Mouse (Mus musculus) hindbrain, postnatal 0 days (tissue): ENCODE data around the gene Txnip. TPM values are rescaled to one million over a fixed set of nuclear protein-coding genes. Genes with fewer than 3 reads are reported as not detected.

Experiments used
- ATAC-seq: fragments of 200-750 bp; cut with Nextera tagmentation; 2 replicates; pipeline ENCODE4 v1.8.0; 2017; ENCODE audit warnings: mild to moderate bottlenecking, moderate TSS enrichment, moderate library complexity
- DNase-seq: peaks from one replicate; pipeline ENCODE4 v3.0.0-alpha.2; 2015; ENCODE audit warnings: low spot score
- H3K27ac ChIP-seq: fragments of 300-500 bp; sonication (generic); 2 replicates; pipeline ENCODE4 v1.5.1; 2014; ENCODE audit warnings: mild to moderate bottlenecking
- H3K27me3 ChIP-seq: fragments of 300-500 bp; sonication (generic); 2 replicates; pipeline ENCODE4 v1.6.1; 2014; ENCODE audit warnings: low read length, mixed read lengths; ENCODE audit not compliant: insufficient read depth
- H3K36me3 ChIP-seq: fragments of 300-500 bp; sonication (generic); 2 replicates; pipeline ENCODE4 v1.6.1; 2014; ENCODE audit warnings: low read length, mixed read lengths; ENCODE audit not compliant: insufficient read depth
- H3K4me1 ChIP-seq: fragments of 300-500 bp; sonication (generic); 2 replicates; pipeline ENCODE4 v1.6.1; 2014; ENCODE audit warnings: antibody characterized with exemption, low read length, mixed read lengths; ENCODE audit not compliant: insufficient read depth
- H3K4me2 ChIP-seq: fragments of 300-500 bp; sonication (generic); 2 replicates; pipeline ENCODE4 v1.6.1; 2014; ENCODE audit warnings: low read depth, mild to moderate bottlenecking, low read length, moderate library complexity, mixed read lengths
- H3K4me3 ChIP-seq: fragments of 300-500 bp; sonication (generic); 2 replicates; pipeline ENCODE4 v1.5.1; 2014; ENCODE audit warnings: low read length
- H3K9ac ChIP-seq: fragments of 300-500 bp; sonication (generic); replicated peaks from 2 replicates; pipeline ENCODE4 v1.6.1; 2014; ENCODE audit warnings: mild to moderate bottlenecking, low read length, moderate library complexity, mixed read lengths
- H3K9me3 ChIP-seq: fragments of 300-500 bp; sonication (generic); 2 replicates; pipeline ENCODE4 v1.6.1; 2016; ENCODE audit warnings: low read length, mixed read lengths
- CTCF ChIP-seq: IDR thresholded peaks from 2 replicates; pipeline ENCODE4 v1.5.1; 2016; ENCODE audit warnings: antibody characterized with exemption, control low read depth, low read depth
- WGBS: fragments of 180-500 bp; shearing (Covaris S2); extraction: QIAGEN DNeasy Blood & Tissue Kit; methylation state at CpG from one replicate; pipeline ENCODE4 v1.1.7; 2014; 5-methylcytosine and 5-hydroxymethylcytosine counted together
- polyA plus RNA-seq: library from polyadenylated mRNA; unstranded; fragments of >200 nt; fragmentation: Nextera tagmentation; extraction: Ambion mirVana; gene quantifications from 2 replicates; pipeline ENCODE4 v1.2.1, GENCODE M21; 2015
- total RNA-seq: library from RNA; depleted of rRNA; stranded (reverse); fragments of >200 nt; gene quantifications from 2 replicates; pipeline ENCODE4 v1.2.3, GENCODE M21; 2014

Txnip gene
- total and polyA plus RNA-seq, 2 experiments from 2014 or later = 148 to 222 TPM

GRCm38 (mm10) chr3:96541328-96542078, 16.3 kb upstream of the Txnip start:
- H3K4me2 ChIP-seq = no peak overlapping the region
- H3K4me3 ChIP-seq = no peak overlapping the region
- DNase-seq (peak; percentile 65), ATAC-seq (no peak)
- no peaks in the 10 kb centered on the region for H3K36me3 ChIP-seq
- H3K27ac ChIP-seq = no peak overlapping the region
- peak; percentile 70 for TF ChIP-seq CTCF
- no peak overlapping the region for H3K9ac ChIP-seq
- H3K4me1 ChIP-seq = no peaks in the 10 kb centered on the region
- WGBS = 22% methylated on average over 14 of the region's 14 CpGs
- no peaks in the 10 kb centered on the region for H3K9me3 ChIP-seq
- H3K27me3 ChIP-seq = no peaks in the 10 kb centered on the region

GRCm38 (mm10) chr3:96542554-96542953, 15.2 kb upstream of the Txnip start:
- Histone ChIP-seq H3K9me3 (no peaks in the 10 kb centered on the region), H3K27ac (no peak overlapping the region), H3K4me1 (no peaks in the 10 kb centered on the region), H3K27me3 (no peaks in the 10 kb centered on the region), H3K4me3 (no peak overlapping the region), H3K36me3 (no peaks in the 10 kb centered on the region), H3K9ac (no peak overlapping the region), H3K4me2 (no peak overlapping the region)
- DNase-seq (no peak), ATAC-seq (no peak)
- 74% methylated on average over 8 of the region's 8 CpGs for WGBS
- TF ChIP-seq CTCF = no peak

GRCm38 (mm10) chr3:96543345-96543744, 14.4 kb upstream of the Txnip start:
- ATAC-seq = no peak
- no peaks in the 10 kb centered on the region for H3K9me3 ChIP-seq
- no peaks in the 10 kb centered on the region for H3K27me3 ChIP-seq
- DNase-seq = no peak
- H3K36me3 ChIP-seq = no peaks in the 10 kb centered on the region
- H3K9ac ChIP-seq = no peak overlapping the region
- no peak for TF ChIP-seq CTCF
- no peak overlapping the region for H3K4me3 ChIP-seq
- no peak overlapping the region for H3K4me2 ChIP-seq
- no peak overlapping the region for H3K27ac ChIP-seq
- WGBS = 84% methylated on average over 11 of the region's 11 CpGs
- no peaks in the 10 kb centered on the region for H3K4me1 ChIP-seq

- Histone ChIP-seq H3K4me1 (no peaks in the 10 kb centered on the region), H3K27ac (no peak overlapping the region), H3K4me2 (no peak overlapping the region), H3K9me3 (no peaks in the 10 kb centered on the region), H3K4me3 (no peak overlapping the region), H3K27me3 (no peaks in the 10 kb centered on the region), H3K9ac (no peak overlapping the region), H3K36me3 (no peaks in the 10 kb centered on the region)
- no peak for DNase-seq
- 41% methylated on average over 1 of the region's 1 CpGs for WGBS
- peak; percentile 41; the same call in 1 of the 2 replicates for TF ChIP-seq CTCF
- no peak for ATAC-seq
Observed at GRCm38 (mm10) chr3:96545565-96545964, 12.2 kb upstream of the Txnip start.

- H3K4me3 ChIP-seq = no peak overlapping the region
- no peaks in the 10 kb centered on the region for H3K4me1 ChIP-seq
- no peaks in the 10 kb centered on the region for H3K27me3 ChIP-seq
- no peak for TF ChIP-seq CTCF
- H3K9ac ChIP-seq = no peak overlapping the region
- DNase-seq = no peak
- H3K27ac ChIP-seq = no peak overlapping the region
- WGBS = 45% methylated on average over 4 of the region's 4 CpGs
- H3K4me2 ChIP-seq = 0 out of 2 replicates have a peak overlapping the region, but pooled peaks have one; percentile 8
- H3K9me3 ChIP-seq = no peaks in the 10 kb centered on the region
- H3K36me3 ChIP-seq = no peaks in the 10 kb centered on the region
- ATAC-seq = no peak; the same call in 1 of the 2 replicates
Observed at GRCm38 (mm10) chr3:96546880-96547279, 10.9 kb upstream of the Txnip start.

- peak; percentile 71 for ATAC-seq
- Histone ChIP-seq H3K4me1 (no peaks in the 10 kb centered on the region), H3K4me2 (peak overlapping the region; percentile 40), H3K27ac (no peak overlapping the region), H3K9me3 (no peaks in the 10 kb centered on the region), H3K9ac (no peak overlapping the region), H3K36me3 (no peaks in the 10 kb centered on the region), H3K27me3 (no peaks in the 10 kb centered on the region), H3K4me3 (no peak overlapping the region)
- 7% methylated on average over 14 of the region's 14 CpGs for WGBS
- TF ChIP-seq CTCF = peak; percentile 83
- DNase-seq = peak; percentile 78
Observed at GRCm38 (mm10) chr3:96547389-96547960, 10.3 kb upstream of the Txnip start.

- DNase-seq = no peak
- no peak overlapping the region for H3K9ac ChIP-seq
- TF ChIP-seq CTCF = no peak
- no peak overlapping the region for H3K27ac ChIP-seq
- ATAC-seq = no peak
- 89% methylated on average over 7 of the region's 7 CpGs for WGBS
- H3K4me1 ChIP-seq = no peaks in the 10 kb centered on the region
- H3K4me3 ChIP-seq = no peak overlapping the region
- no peak overlapping the region for H3K4me2 ChIP-seq
- no peaks in the 10 kb centered on the region for H3K27me3 ChIP-seq
- no peaks in the 10 kb centered on the region for H3K36me3 ChIP-seq
- H3K9me3 ChIP-seq = no peaks in the 10 kb centered on the region
Observed at GRCm38 (mm10) chr3:96548824-96549223, 8.9 kb upstream of the Txnip start.
